Mouse (Mus musculus): ENCODE measurements around the gene Pigyl. TPM values are rescaled to one million over a fixed set of nuclear protein-coding genes. Genes with fewer than 3 reads are reported as not detected.

The Pigyl gene
- polyA plus RNA-seq (2015; fragmentation: Nextera tagmentation; extraction: Ambion mirVana) = 72.5 and 78.8 TPM in 2 replicates

GRCm38 (mm10) chr9:22156497-22157245 is at the start of gene Pigyl:
TSS of gene Pigyl (plus strand) at chr9:22156846.
- Histone ChIP-seq H3K4me3 (replicated peaks; ENCODE audit: low read length) (peak within 1 kb of the TSS; percentile 79), H3K36me3 (ENCODE audit: control insufficient read depth, insufficient read depth) (no peaks in the 10 kb centered on the region), H3K27ac (ENCODE audit: low read length) (peak within 1 kb of the TSS; percentile 90), H3K27me3 (replicated peaks; ENCODE audit: control insufficient read depth, insufficient read depth, low read length) (no peaks in the 10 kb centered on the region), H3K9ac (replicated peaks; ENCODE audit: low read depth, low read length) (peak within 1 kb of the TSS; percentile 92), H3K4me1 (replicated peaks; ENCODE audit: control insufficient read depth, insufficient read depth, low read length) (peaks cover 19% of the 10 kb centered on the region), H3K4me2 (ENCODE audit: low read length) (peak within 1 kb of the TSS; percentile 56), H3K9me3 (ENCODE audit: control insufficient read depth, low read length) (no peaks in the 10 kb centered on the region)
- WGBS = under 1% methylated on average over 65 of the region's 65 CpGs
- ATAC-seq = peak; percentile 98

GRCm38 (mm10) chr9:22108194-22108593 is 48.5 kb upstream of the Pigyl start:
- no peaks in the 10 kb centered on the region for H3K27me3 ChIP-seq (replicated peaks; ENCODE audit: control insufficient read depth, insufficient read depth, low read length)
- H3K4me1 ChIP-seq (replicated peaks; ENCODE audit: control insufficient read depth, insufficient read depth, low read length) = no peaks in the 10 kb centered on the region
- H3K9ac ChIP-seq (replicated peaks; ENCODE audit: low read depth, low read length) = no peak overlapping the region
- no peak overlapping the region for H3K4me3 ChIP-seq (replicated peaks; ENCODE audit: low read length)
- H3K36me3 ChIP-seq (ENCODE audit: control insufficient read depth, insufficient read depth) = peaks cover 8% of the 10 kb centered on the region
- H3K4me2 ChIP-seq (ENCODE audit: low read length) = no peak overlapping the region
- no peaks in the 10 kb centered on the region for H3K9me3 ChIP-seq (ENCODE audit: control insufficient read depth, low read length)
- 94% methylated on average over 9 of the region's 9 CpGs for WGBS
- ATAC-seq = no peak
- no peak overlapping the region for H3K27ac ChIP-seq (ENCODE audit: low read length)

- H3K4me2 ChIP-seq (ENCODE audit: low read length) = peak overlapping the region; percentile 90
- no peaks in the 10 kb centered on the region for H3K9me3 ChIP-seq (ENCODE audit: control insufficient read depth, low read length)
- H3K4me1 ChIP-seq (replicated peaks; ENCODE audit: control insufficient read depth, insufficient read depth, low read length) = peaks cover 17% of the 10 kb centered on the region
- H3K27ac ChIP-seq (ENCODE audit: low read length) = no peak overlapping the region
- peaks cover 7% of the 10 kb centered on the region for H3K36me3 ChIP-seq (ENCODE audit: control insufficient read depth, insufficient read depth)
- H3K9ac ChIP-seq (replicated peaks; ENCODE audit: low read depth, low read length) = no peak overlapping the region
- WGBS = 90% methylated on average over 4 of the region's 4 CpGs
- no peaks in the 10 kb centered on the region for H3K27me3 ChIP-seq (replicated peaks; ENCODE audit: control insufficient read depth, insufficient read depth, low read length)
- H3K4me3 ChIP-seq (replicated peaks; ENCODE audit: low read length) = peak overlapping the region; percentile 81; the same call in 1 of the 2 replicates
- ATAC-seq = no peak
Measured at GRCm38 (mm10) chr9:22115635-22116034, 41.0 kb upstream of the Pigyl start.

- Histone ChIP-seq H3K4me1 (replicated peaks; ENCODE audit: control insufficient read depth, insufficient read depth, low read length) (peaks cover 17% of the 10 kb centered on the region), H3K4me3 (replicated peaks; ENCODE audit: low read length) (peak overlapping the region; percentile 81), H3K9ac (replicated peaks; ENCODE audit: low read depth, low read length) (peak overlapping the region; percentile 77), H3K4me2 (ENCODE audit: low read length) (peak overlapping the region; percentile 90), H3K9me3 (ENCODE audit: control insufficient read depth, low read length) (no peaks in the 10 kb centered on the region), H3K27ac (ENCODE audit: low read length) (no peak overlapping the region), H3K36me3 (ENCODE audit: control insufficient read depth, insufficient read depth) (peaks cover 7% of the 10 kb centered on the region), H3K27me3 (replicated peaks; ENCODE audit: control insufficient read depth, insufficient read depth, low read length) (0 out of 2 replicates have a peak, but pooled peaks cover 2% of the 10 kb centered on the region)
- no peak for ATAC-seq
- 13% methylated on average over 15 of the region's 15 CpGs for WGBS
Measured at GRCm38 (mm10) chr9:22116086-22116485, 40.6 kb upstream of the Pigyl start.

GRCm38 (mm10) chr9:22116740-22117426 is 39.8 kb upstream of the Pigyl start, which contains the start of gene Elof1:
TSS of gene Elof1 (minus strand) at chr9:22117172.
- peaks cover 7% of the 10 kb centered on the region for H3K36me3 ChIP-seq (ENCODE audit: control insufficient read depth, insufficient read depth)
- H3K4me3 ChIP-seq (replicated peaks; ENCODE audit: low read length) = peak within 1 kb of the TSS; percentile 81
- ATAC-seq = peak; percentile 98
- peaks cover 17% of the 10 kb centered on the region for H3K4me1 ChIP-seq (replicated peaks; ENCODE audit: control insufficient read depth, insufficient read depth, low read length)
- H3K27ac ChIP-seq (ENCODE audit: low read length) = peak within 1 kb of the TSS; percentile 65
- peak within 1 kb of the TSS; percentile 90 for H3K4me2 ChIP-seq (ENCODE audit: low read length)
- WGBS = under 1% methylated on average over 52 of the region's 52 CpGs
- H3K9ac ChIP-seq (replicated peaks; ENCODE audit: low read depth, low read length) = peak within 1 kb of the TSS; percentile 77
- 0 out of 2 replicates have a peak, but pooled peaks cover 2% of the 10 kb centered on the region for H3K27me3 ChIP-seq (replicated peaks; ENCODE audit: control insufficient read depth, insufficient read depth, low read length)
- H3K9me3 ChIP-seq (ENCODE audit: control insufficient read depth, low read length) = no peaks in the 10 kb centered on the region

- peak overlapping the region; percentile 81 for H3K4me3 ChIP-seq (replicated peaks; ENCODE audit: low read length)
- H3K4me1 ChIP-seq (replicated peaks; ENCODE audit: control insufficient read depth, insufficient read depth, low read length) = peaks cover 17% of the 10 kb centered on the region
- H3K36me3 ChIP-seq (ENCODE audit: control insufficient read depth, insufficient read depth) = peaks cover 5% of the 10 kb centered on the region
- H3K27me3 ChIP-seq (replicated peaks; ENCODE audit: control insufficient read depth, insufficient read depth, low read length) = 0 out of 2 replicates have a peak, but pooled peaks cover 2% of the 10 kb centered on the region
- WGBS = 41% methylated on average over 10 of the region's 10 CpGs
- no peaks in the 10 kb centered on the region for H3K9me3 ChIP-seq (ENCODE audit: control insufficient read depth, low read length)
- H3K4me2 ChIP-seq (ENCODE audit: low read length) = peak overlapping the region; percentile 90
- ATAC-seq = no peak
- no peak overlapping the region for H3K27ac ChIP-seq (ENCODE audit: low read length)
- H3K9ac ChIP-seq (replicated peaks; ENCODE audit: low read depth, low read length) = peak overlapping the region; percentile 65; the same call in 1 of the 2 replicates
Measured at GRCm38 (mm10) chr9:22117754-22118456, 38.7 kb upstream of the Pigyl start.

GRCm38 (mm10) chr9:22119543-22119942 is 37.1 kb upstream of the Pigyl start:
- Histone ChIP-seq H3K36me3 (ENCODE audit: control insufficient read depth, insufficient read depth) (no peaks in the 10 kb centered on the region), H3K9me3 (ENCODE audit: control insufficient read depth, low read length) (no peaks in the 10 kb centered on the region), H3K27ac (ENCODE audit: low read length) (no peak overlapping the region), H3K27me3 (replicated peaks; ENCODE audit: control insufficient read depth, insufficient read depth, low read length) (0 out of 2 replicates have a peak, but pooled peaks cover 2% of the 10 kb centered on the region), H3K4me3 (replicated peaks; ENCODE audit: low read length) (no peak overlapping the region), H3K4me2 (ENCODE audit: low read length) (no peak overlapping the region), H3K4me1 (replicated peaks; ENCODE audit: control insufficient read depth, insufficient read depth, low read length) (peaks cover 17% of the 10 kb centered on the region), H3K9ac (replicated peaks; ENCODE audit: low read depth, low read length) (no peak overlapping the region)
- 90% methylated on average over 4 of the region's 4 CpGs for WGBS
- ATAC-seq = no peak

GRCm38 (mm10) chr9:22121545-22121944 is 35.1 kb upstream of the Pigyl start:
- Histone ChIP-seq H3K9ac (replicated peaks; ENCODE audit: low read depth, low read length) (no peak overlapping the region), H3K27ac (ENCODE audit: low read length) (no peak overlapping the region), H3K9me3 (ENCODE audit: control insufficient read depth, low read length) (no peaks in the 10 kb centered on the region), H3K4me2 (ENCODE audit: low read length) (no peak overlapping the region), H3K4me1 (replicated peaks; ENCODE audit: control insufficient read depth, insufficient read depth, low read length) (peaks cover 6% of the 10 kb centered on the region), H3K4me3 (replicated peaks; ENCODE audit: low read length) (no peak overlapping the region), H3K27me3 (replicated peaks; ENCODE audit: control insufficient read depth, insufficient read depth, low read length) (0 out of 2 replicates have a peak, but pooled peaks cover 2% of the 10 kb centered on the region), H3K36me3 (ENCODE audit: control insufficient read depth, insufficient read depth) (no peaks in the 10 kb centered on the region)
- no peak for ATAC-seq

GRCm38 (mm10) chr9:22122005-22122404 is 34.6 kb upstream of the Pigyl start:
- Histone ChIP-seq H3K4me3 (replicated peaks; ENCODE audit: low read length) (no peak overlapping the region), H3K9ac (replicated peaks; ENCODE audit: low read depth, low read length) (no peak overlapping the region), H3K27me3 (replicated peaks; ENCODE audit: control insufficient read depth, insufficient read depth, low read length) (0 out of 2 replicates have a peak, but pooled peaks cover 2% of the 10 kb centered on the region), H3K9me3 (ENCODE audit: control insufficient read depth, low read length) (no peaks in the 10 kb centered on the region), H3K27ac (ENCODE audit: low read length) (no peak overlapping the region), H3K4me2 (ENCODE audit: low read length) (no peak overlapping the region), H3K36me3 (ENCODE audit: control insufficient read depth, insufficient read depth) (no peaks in the 10 kb centered on the region), H3K4me1 (replicated peaks; ENCODE audit: control insufficient read depth, insufficient read depth, low read length) (peaks cover 6% of the 10 kb centered on the region)
- no peak for ATAC-seq
- 89% methylated on average over 3 of the region's 3 CpGs for WGBS

Data from forebrain, embryonic 16.5 days (tissue).